Mouse (Mus musculus) brain, embryonic 14.5 days (tissue): Measurements from ENCODE around the gene Odf2. TPM values are rescaled to one million over a fixed set of nuclear protein-coding genes. Genes with fewer than 3 reads are reported as not detected.
A peak's percentile ranks its signal among the peaks of the same experiment; 100 is the strongest.

Source experiments
- DNase-seq: peaks from one replicate; pipeline ENCODE4 v3.0.0-alpha.2; 2011; ENCODE audit warnings: low read depth
- CTCF ChIP-seq: fragments of 200-500 bp; IDR thresholded peaks from 2 replicates; pipeline ENCODE4 v1.5.1; 2012; ENCODE audit warnings: inconsistent platforms, mild to moderate bottlenecking, moderate library complexity, borderline replicate concordance; ENCODE audit not compliant: insufficient read depth, insufficient read length; ENCODE audit errors: extremely low read depth
- POLR2A ChIP-seq: fragments of 200-500 bp; IDR thresholded peaks from 2 replicates; pipeline ENCODE4 v1.6.1; 2012; ENCODE audit warnings: mild to moderate bottlenecking, inconsistent platforms, borderline replicate concordance; ENCODE audit not compliant: poor library complexity, insufficient read depth, insufficient read length, severe bottlenecking; ENCODE audit errors: extremely low read depth
- polyA plus RNA-seq: library from polyadenylated mRNA; depleted of rRNA; stranded (reverse); fragments of >200 nt; gene quantifications from 2 replicates; pipeline ENCODE4 v1.2.3, GENCODE M21; 2012

The Odf2 gene
- polyA plus RNA-seq, 1 experiment: 100 TPM

DNA sequence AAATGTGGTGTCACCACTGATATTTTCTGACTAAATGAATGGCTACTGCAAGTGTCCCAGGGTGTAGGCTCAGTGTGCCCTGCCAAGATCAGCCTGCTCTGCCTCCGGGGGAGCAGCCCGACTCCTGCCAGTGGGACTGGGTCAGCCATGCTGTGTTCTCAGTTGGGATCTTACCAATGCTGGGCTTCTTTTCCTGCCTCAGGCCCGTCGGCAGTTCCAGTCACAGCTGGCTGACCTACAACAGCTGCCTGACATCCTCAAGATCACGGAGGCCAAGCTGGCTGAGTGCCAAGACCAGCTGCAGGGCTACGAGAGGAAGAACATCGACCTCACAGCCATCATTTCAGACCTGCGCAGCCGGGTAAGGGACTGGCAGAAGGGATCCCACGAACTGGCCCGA, 33.0 kb downstream of the Odf2 start:
- TF ChIP-seq POLR2A: no peak
- no peak for TF ChIP-seq CTCF
- DNase-seq: peak; percentile 22

GRCm38 (mm10) chr2:29926542-29926941, 37.5 kb downstream of the Odf2 start:
- no peak for DNase-seq

DNA sequence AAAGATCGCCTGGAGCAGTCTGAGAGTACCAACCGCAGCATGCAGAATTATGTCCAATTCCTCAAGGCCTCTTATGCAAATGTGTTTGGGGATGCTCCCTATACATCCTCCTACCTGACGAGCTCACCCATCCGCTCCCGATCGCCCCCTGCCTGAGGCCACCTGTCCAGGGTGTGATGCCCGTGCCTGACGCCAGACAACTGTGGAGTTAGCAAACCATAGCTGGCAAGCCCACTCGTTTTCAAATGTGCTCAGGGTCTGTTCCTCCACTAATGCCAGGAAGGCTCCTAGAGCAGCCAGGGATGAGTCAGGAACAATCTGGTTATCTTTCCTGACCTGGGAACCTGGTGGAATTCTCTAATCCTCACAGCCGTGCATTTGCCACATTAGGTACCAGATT, 41.5 kb downstream of the Odf2 start:
- TF ChIP-seq POLR2A: no peak
- no peak for TF ChIP-seq CTCF
- DNase-seq: no peak

More at GRCm38 (mm10) chr2:29926542-29926941, 37.5 kb downstream of the Odf2 start:
- TF ChIP-seq POLR2A: no peak
- no peak for TF ChIP-seq CTCF

DNA sequence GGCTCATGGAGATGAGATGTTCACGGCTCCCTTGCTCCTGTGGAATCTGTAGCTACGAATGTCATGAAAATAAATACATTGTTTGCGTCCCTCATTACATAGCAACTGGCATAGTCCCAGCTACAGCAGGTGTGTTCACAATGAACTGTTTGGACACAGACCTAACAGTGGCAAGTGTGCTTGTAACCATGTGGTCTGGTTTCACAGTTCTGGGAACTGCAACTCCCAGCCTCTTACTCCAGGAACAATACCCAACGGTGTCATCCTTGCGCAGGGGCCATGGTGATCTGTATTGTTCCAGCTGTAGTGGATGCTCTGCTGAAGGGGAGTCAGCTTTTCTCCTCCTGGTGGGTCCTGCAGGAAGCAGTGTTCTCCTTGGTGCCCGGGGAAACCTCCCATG, 42.2 kb downstream of the Odf2 start:
- TF ChIP-seq POLR2A (no peak), CTCF (no peak)
- no peak for DNase-seq

DNA sequence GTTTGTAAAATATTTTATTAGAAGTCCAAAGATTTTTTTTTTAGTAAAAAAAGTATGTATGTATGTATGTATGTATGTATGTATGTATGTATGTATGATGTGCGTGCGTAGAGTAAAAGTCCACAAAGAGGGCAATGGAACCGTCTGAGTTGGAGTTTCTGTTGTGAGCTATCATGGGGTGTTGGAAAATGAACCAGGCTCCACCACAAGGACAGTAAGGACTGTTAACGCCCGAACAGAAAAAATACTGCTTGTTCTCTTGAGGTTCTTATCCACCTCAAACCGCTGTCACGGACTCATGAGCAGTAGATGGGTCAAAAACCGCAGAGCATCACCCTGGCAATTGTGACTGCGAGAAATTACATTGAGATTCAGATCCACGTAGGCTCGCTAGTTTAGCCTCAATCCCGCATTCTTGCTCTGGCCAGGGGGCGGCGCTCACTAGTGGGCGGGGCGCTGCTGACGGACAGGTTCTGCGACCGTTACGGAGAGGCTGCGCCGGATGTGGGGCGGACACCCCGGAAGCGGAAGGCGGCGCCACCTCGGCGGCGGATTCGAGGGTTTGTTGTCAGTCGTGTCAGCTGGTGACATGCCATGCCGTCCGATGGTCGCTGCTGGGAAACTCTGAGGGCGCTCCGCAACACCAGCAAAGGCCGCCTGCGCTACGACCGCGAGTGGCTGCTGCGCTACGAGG, 46.0 kb downstream of the Odf2 start, which contains the start of gene Gle1:
TSS of gene Gle1 (plus strand) at position 521 of the 694 bp plus-strand sequence.
- TF ChIP-seq CTCF (peak; percentile 61), POLR2A (peak; percentile 34; the same call in 1 of the 2 replicates)

DNA sequence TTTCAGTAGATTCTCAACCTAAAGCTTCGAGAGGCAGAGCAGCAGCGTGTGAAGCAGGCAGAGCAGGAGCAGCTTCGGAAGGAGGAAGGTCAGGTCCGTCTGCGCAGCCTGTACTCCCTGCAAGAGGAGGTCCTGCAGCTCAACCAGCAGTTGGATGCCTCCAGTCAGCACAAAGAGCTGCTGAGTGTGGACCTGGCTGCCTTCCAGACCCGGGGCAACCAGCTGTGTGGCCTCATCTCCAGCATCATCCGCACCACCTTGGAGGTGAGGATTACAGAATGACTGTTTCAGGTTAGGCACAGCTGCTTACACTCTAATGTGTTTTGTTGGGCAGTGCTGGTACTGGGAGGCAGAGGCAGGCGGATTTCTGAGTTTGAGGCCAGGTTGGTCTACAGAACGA, 51.1 kb downstream of the Odf2 start:
- no peak for DNase-seq
- TF ChIP-seq CTCF: no peak

More for the DNA sequence above, 46.0 kb downstream of the Odf2 start, which contains the start of gene Gle1:
- peak; percentile 98 for DNase-seq

GRCm38 (mm10) chr2:29940826-29941225, 51.8 kb downstream of the Odf2 start:
- no peak for DNase-seq
- TF ChIP-seq CTCF: no peak
- no peak for TF ChIP-seq POLR2A

DNA sequence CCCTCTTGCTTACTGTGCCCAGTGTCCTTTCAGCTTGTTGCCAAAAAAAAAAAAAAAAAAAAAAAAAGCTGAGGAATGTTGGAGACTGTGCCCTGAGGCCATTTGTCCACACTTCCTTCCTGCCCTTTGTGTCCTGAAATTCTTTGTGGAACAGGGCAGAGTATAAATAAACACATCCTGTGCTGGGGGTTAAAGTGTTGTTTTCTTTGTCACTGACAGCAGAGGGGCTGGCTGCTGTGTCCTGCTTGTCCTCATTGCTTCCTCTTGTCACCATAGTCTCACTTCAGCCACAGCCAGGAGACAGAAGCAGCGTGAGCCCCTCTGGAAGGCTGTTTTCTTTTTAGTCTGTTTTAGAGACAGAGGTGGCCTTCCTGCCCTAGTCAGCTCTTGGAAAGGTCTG, 55.7 kb downstream of the Odf2 start:
- no peak for TF ChIP-seq CTCF
- no peak for TF ChIP-seq POLR2A
- peak; percentile 7 for DNase-seq

GRCm38 (mm10) chr2:29948896-29949295, 59.9 kb downstream of the Odf2 start:
- DNase-seq: no peak
- TF ChIP-seq POLR2A (no peak), CTCF (no peak)

DNA sequence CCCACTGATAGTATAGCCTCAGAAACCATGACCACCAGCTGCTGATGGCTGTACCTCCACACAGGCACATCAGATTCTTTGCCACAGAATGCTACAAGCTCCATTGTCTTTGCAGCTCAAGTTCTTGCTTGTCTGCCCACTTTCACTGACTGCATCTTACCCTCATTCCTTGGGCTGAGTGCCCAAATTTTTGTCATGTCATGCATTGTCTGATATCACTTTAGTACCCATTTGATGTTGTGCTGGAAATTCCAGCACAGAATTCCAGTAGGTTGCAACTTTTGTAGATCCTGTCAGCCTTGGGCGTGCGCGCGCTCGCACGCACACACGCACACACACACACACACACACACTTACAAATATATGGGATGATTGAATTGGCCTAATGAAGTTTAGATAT, 72.2 kb downstream of the Odf2 start:
- TF ChIP-seq CTCF (no peak), POLR2A (no peak)
- DNase-seq: no peak

- peak; percentile 92 for DNase-seq
- TF ChIP-seq POLR2A (no peak), CTCF (no peak)
These were observed 75.6 kb downstream of the Odf2 start for GRCm38 (mm10) chr2:29964354-29965249.
